Mouse (Mus musculus): ENCODE data around the gene Ubqln3. TPM values are rescaled to one million over a fixed set of nuclear protein-coding genes. Genes with fewer than 3 reads are reported as not detected.

Gene Ubqln3
- not detected for polyA plus RNA-seq (2014; fragmentation: Illumina TruSeq; extraction: RNeasy Lipid Tissue Mini Kit (QIAGEN cat#74804); ENCODE audit: low read depth, low replicate concordance)

DNA sequence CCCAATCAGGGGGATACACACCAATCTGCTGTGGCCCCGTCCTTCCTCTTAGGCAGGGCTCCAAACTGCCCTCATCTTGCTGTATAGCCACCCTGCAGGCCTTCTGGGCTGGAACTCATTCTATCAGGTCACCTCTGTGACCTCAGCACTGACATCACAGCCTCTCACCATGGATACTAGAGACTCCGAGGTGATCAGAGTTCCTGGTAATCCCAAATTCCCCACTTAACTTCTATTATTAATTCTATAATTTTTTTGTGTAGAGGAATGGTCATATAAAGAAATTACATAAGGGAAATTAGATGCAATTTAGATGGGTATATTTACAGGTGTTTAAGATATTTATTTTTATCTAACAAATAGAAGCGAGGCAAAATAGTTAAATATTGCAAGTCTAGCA lies at the start of gene Ubqln3:
TSS of gene Ubqln3 (minus strand) at position 101 of the 400 bp plus-strand sequence.

DNA sequence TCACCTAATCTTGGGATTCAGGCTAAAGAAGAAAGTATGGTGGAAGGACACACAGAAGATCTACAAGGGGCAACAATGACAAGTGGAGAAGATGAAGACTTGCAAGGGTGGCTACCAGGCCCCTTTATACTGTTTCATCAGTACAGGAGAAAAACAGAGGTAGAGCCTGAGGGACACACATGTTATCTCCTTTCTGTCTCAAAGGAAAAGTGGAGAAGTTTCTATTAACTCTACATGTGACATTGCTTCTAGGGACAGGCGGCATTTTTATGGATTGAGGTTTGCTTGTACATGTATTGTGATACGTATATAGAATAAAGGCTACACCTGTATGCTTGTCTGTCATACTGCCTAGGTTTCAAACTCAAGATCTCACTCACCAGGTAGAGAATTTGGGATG lies 40.2 kb upstream of the Ubqln3 start, which contains the start of gene Olfr648:
TSS of gene Olfr648 (minus strand) at position 101 of the 400 bp plus-strand sequence.

DNA sequence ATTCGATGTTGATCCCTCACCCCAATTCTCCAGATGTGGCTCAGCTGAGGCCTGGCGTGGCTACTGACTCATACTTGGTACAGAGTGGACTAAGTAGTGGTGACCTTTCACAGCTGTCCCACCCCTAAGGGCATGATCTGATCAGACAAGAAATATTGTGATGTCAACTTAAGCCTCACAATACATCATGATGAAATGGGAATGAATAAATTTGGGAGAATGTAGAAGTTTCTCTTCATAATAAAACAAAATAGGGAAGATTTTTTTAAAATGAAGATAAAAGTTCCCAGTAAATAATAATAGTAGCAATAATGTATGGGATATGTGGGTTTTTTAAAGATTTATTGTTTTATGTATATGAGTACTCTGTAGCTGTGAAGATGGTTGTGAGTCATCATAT lies 7.4 kb upstream of the Ubqln3 start, which contains the start of gene Ubqlnl:
TSS of gene Ubqlnl (minus strand) at position 101 of the 400 bp plus-strand sequence.

GRCm38 (mm10) chr7:104137305-104137704 lies 5.8 kb downstream of the Ubqln3 start, which contains the start of gene Olfr643:
Olfr643 (minus strand) TSS chr7:104137405.

GRCm38 (mm10) chr7:104129726-104130125 lies 13.4 kb downstream of the Ubqln3 start, which contains the start of gene Ubqln5:
Ubqln5 (minus strand) TSS chr7:104129826.

GRCm38 (mm10) chr7:104104757-104104972 lies 38.4 kb downstream of the Ubqln3 start, which contains the start of gene Olfr646:
Olfr646 (plus strand) TSS chr7:104104873.

Other genes with a start within 250 kb of the Ubqln3 start
- gene Olfr64, start 248.8 kb downstream of the Ubqln3 start, polyA plus RNA-seq (2014; fragmentation: Illumina TruSeq; extraction: RNeasy Lipid Tissue Mini Kit (QIAGEN cat#74804); ENCODE audit: low read depth, low replicate concordance) = not detected
- gene Olfr65, start 239.8 kb downstream of the Ubqln3 start, polyA plus RNA-seq (2014; fragmentation: Illumina TruSeq; extraction: RNeasy Lipid Tissue Mini Kit (QIAGEN cat#74804); ENCODE audit: low read depth, low replicate concordance) = not detected
- not detected for gene Olfr631, start 214.5 kb downstream of the Ubqln3 start, polyA plus RNA-seq (2014; fragmentation: Illumina TruSeq; extraction: RNeasy Lipid Tissue Mini Kit (QIAGEN cat#74804); ENCODE audit: low read depth, low replicate concordance)
- gene Olfr632, start 208.9 kb downstream of the Ubqln3 start, polyA plus RNA-seq (2014; fragmentation: Illumina TruSeq; extraction: RNeasy Lipid Tissue Mini Kit (QIAGEN cat#74804); ENCODE audit: low read depth, low replicate concordance) = not detected
- not detected for gene Olfr633, start 198.8 kb downstream of the Ubqln3 start, polyA plus RNA-seq (2014; fragmentation: Illumina TruSeq; extraction: RNeasy Lipid Tissue Mini Kit (QIAGEN cat#74804); ENCODE audit: low read depth, low replicate concordance)
- not detected for gene Olfr635, start 172.1 kb downstream of the Ubqln3 start, polyA plus RNA-seq (2014; fragmentation: Illumina TruSeq; extraction: RNeasy Lipid Tissue Mini Kit (QIAGEN cat#74804); ENCODE audit: low read depth, low replicate concordance)
- gene Olfr638, start 144.5 kb downstream of the Ubqln3 start, polyA plus RNA-seq (2014; fragmentation: Illumina TruSeq; extraction: RNeasy Lipid Tissue Mini Kit (QIAGEN cat#74804); ENCODE audit: low read depth, low replicate concordance) = not detected
- not detected for gene Olfr639, start 126.0 kb downstream of the Ubqln3 start, polyA plus RNA-seq (2014; fragmentation: Illumina TruSeq; extraction: RNeasy Lipid Tissue Mini Kit (QIAGEN cat#74804); ENCODE audit: low read depth, low replicate concordance)
- gene Olfr640, start 117.7 kb downstream of the Ubqln3 start, polyA plus RNA-seq (2014; fragmentation: Illumina TruSeq; extraction: RNeasy Lipid Tissue Mini Kit (QIAGEN cat#74804); ENCODE audit: low read depth, low replicate concordance) = not detected
- not detected for gene Olfr641, start 107.8 kb downstream of the Ubqln3 start, polyA plus RNA-seq (2014; fragmentation: Illumina TruSeq; extraction: RNeasy Lipid Tissue Mini Kit (QIAGEN cat#74804); ENCODE audit: low read depth, low replicate concordance)
- not detected for gene Olfr642, start 90.6 kb downstream of the Ubqln3 start, polyA plus RNA-seq (2014; fragmentation: Illumina TruSeq; extraction: RNeasy Lipid Tissue Mini Kit (QIAGEN cat#74804); ENCODE audit: low read depth, low replicate concordance)
- gene 4930516K23Rik, start 81.8 kb downstream of the Ubqln3 start, polyA plus RNA-seq (2014; fragmentation: Illumina TruSeq; extraction: RNeasy Lipid Tissue Mini Kit (QIAGEN cat#74804); ENCODE audit: low read depth, low replicate concordance) = not detected
- not detected for gene Olfr644, start 71.4 kb downstream of the Ubqln3 start, polyA plus RNA-seq (2014; fragmentation: Illumina TruSeq; extraction: RNeasy Lipid Tissue Mini Kit (QIAGEN cat#74804); ENCODE audit: low read depth, low replicate concordance)
- not detected for gene Olfr645, start 57.8 kb downstream of the Ubqln3 start, polyA plus RNA-seq (2014; fragmentation: Illumina TruSeq; extraction: RNeasy Lipid Tissue Mini Kit (QIAGEN cat#74804); ENCODE audit: low read depth, low replicate concordance)
- gene Olfr646, start 38.4 kb downstream of the Ubqln3 start, polyA plus RNA-seq (2014; fragmentation: Illumina TruSeq; extraction: RNeasy Lipid Tissue Mini Kit (QIAGEN cat#74804); ENCODE audit: low read depth, low replicate concordance) = not detected
- not detected for gene Ubqln5, start 13.5 kb downstream of the Ubqln3 start, polyA plus RNA-seq (2014; fragmentation: Illumina TruSeq; extraction: RNeasy Lipid Tissue Mini Kit (QIAGEN cat#74804); ENCODE audit: low read depth, low replicate concordance)
- not detected for gene Olfr643, start 5.9 kb downstream of the Ubqln3 start, polyA plus RNA-seq (2014; fragmentation: Illumina TruSeq; extraction: RNeasy Lipid Tissue Mini Kit (QIAGEN cat#74804); ENCODE audit: low read depth, low replicate concordance)
- not detected for gene Ubqlnl, start 7.3 kb upstream of the Ubqln3 start, polyA plus RNA-seq (2014; fragmentation: Illumina TruSeq; extraction: RNeasy Lipid Tissue Mini Kit (QIAGEN cat#74804); ENCODE audit: low read depth, low replicate concordance)
- gene Olfm5, start 21.6 kb upstream of the Ubqln3 start, polyA plus RNA-seq (2014; fragmentation: Illumina TruSeq; extraction: RNeasy Lipid Tissue Mini Kit (QIAGEN cat#74804); ENCODE audit: low read depth, low replicate concordance) = not detected
- not detected for gene Olfr648, start 40.1 kb upstream of the Ubqln3 start, polyA plus RNA-seq (2014; fragmentation: Illumina TruSeq; extraction: RNeasy Lipid Tissue Mini Kit (QIAGEN cat#74804); ENCODE audit: low read depth, low replicate concordance)
- gene Olfr649, start 52.7 kb upstream of the Ubqln3 start, polyA plus RNA-seq (2014; fragmentation: Illumina TruSeq; extraction: RNeasy Lipid Tissue Mini Kit (QIAGEN cat#74804); ENCODE audit: low read depth, low replicate concordance) = not detected
- 0.34 TPM for gene Trim6, start 75.5 kb upstream of the Ubqln3 start, polyA plus RNA-seq (2014; fragmentation: Illumina TruSeq; extraction: RNeasy Lipid Tissue Mini Kit (QIAGEN cat#74804); ENCODE audit: low read depth, low replicate concordance)
- gene Trim34a, start 101.2 kb upstream of the Ubqln3 start, polyA plus RNA-seq (2014; fragmentation: Illumina TruSeq; extraction: RNeasy Lipid Tissue Mini Kit (QIAGEN cat#74804); ENCODE audit: low read depth, low replicate concordance) = 14.9 TPM
- gene Trim5, start 144.8 kb upstream of the Ubqln3 start, polyA plus RNA-seq (2014; fragmentation: Illumina TruSeq; extraction: RNeasy Lipid Tissue Mini Kit (QIAGEN cat#74804); ENCODE audit: low read depth, low replicate concordance) = 3.6 TPM
- 16.4 TPM for gene Trim12a, start 172.2 kb upstream of the Ubqln3 start, polyA plus RNA-seq (2014; fragmentation: Illumina TruSeq; extraction: RNeasy Lipid Tissue Mini Kit (QIAGEN cat#74804); ENCODE audit: low read depth, low replicate concordance)
- not detected for gene Trim34b, start 186.2 kb upstream of the Ubqln3 start, polyA plus RNA-seq (2014; fragmentation: Illumina TruSeq; extraction: RNeasy Lipid Tissue Mini Kit (QIAGEN cat#74804); ENCODE audit: low read depth, low replicate concordance)
- gene Trim12c, start 210.1 kb upstream of the Ubqln3 start, polyA plus RNA-seq (2014; fragmentation: Illumina TruSeq; extraction: RNeasy Lipid Tissue Mini Kit (QIAGEN cat#74804); ENCODE audit: low read depth, low replicate concordance) = 14.0 TPM
- gene Trim30b, start 226.6 kb upstream of the Ubqln3 start, polyA plus RNA-seq (2014; fragmentation: Illumina TruSeq; extraction: RNeasy Lipid Tissue Mini Kit (QIAGEN cat#74804); ENCODE audit: low read depth, low replicate concordance) = 0.34 TPM

Data from liver, adult 10 weeks (tissue).